Mouse (Mus musculus): Measurements from ENCODE around the gene Gm16451.
"Not testable (repeated sequence)": the region's sequence is repeated elsewhere in the genome, so short reads cannot be mapped to it uniquely, and the experiment has no call there.

Gm16451 gene

DNA sequence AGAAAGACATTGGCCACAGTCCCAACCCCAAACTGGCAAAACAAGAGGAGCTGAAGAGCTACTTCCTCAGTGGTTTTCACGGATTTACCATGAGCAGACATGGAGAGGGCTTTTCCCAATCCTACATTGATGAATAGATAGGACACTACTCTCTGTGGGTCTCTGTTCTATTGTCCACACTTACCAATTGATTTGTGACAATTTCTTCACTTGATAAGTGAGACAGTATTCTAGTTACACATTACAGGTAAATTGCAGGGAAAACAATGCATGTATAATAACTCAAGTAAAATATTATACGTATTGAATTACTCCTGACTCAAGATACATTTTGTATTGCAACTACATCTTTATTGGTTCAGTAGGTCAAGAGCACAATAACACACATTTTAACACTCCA lies at the start of gene Gm16451:
Gene Gm16451, minus strand, starts transcription at position 101 of the 400 bp plus-strand sequence.
- not testable (repeated sequence) for DNase-seq (ENCODE audit: low spot score in 2 of 2)

DNA sequence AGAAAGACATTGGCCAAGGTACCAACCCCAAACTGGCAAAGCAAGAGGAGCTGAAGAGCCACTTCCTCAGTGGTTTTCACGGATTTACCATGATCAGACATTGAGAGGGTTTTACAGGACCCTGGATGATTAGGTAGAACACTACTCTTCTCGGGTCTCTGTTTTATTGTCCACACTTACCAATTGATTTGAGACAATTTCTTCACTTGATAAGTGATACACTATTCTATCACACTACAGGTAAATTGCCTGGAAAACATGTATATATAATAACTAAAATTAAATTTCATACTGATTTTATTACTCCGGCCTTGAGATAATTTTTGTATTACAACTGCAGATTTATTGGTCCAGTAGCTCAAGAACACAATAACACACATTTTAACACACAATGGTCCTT lies 45.9 kb upstream of the Gm16451 start, which contains the start of gene Vmn1r142:
Gene Vmn1r142, minus strand, starts transcription at position 101 of the 400 bp plus-strand sequence.
- DNase-seq (ENCODE audit: low spot score in 2 of 2), result not testable (repeated sequence)

DNA sequence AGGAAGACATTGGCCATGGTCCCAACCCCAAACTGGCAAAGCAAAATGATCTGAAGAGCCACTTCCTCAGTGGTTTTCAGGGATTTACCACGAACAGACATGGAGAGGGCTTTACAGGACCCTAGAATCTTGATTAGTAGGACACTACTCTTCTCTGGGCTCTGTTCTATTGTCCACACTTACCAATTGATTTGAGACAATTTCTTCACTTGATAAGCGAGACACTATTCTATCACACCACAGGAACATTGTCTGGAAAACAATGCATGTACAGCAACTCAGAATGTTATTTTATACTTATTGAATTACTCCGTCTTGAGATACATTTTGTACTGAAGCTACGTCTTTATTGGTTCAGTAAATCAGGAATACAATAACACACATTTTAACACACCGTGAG lies 16.6 kb upstream of the Gm16451 start, which contains the start of gene Gm10666:
Gene Gm10666, minus strand, starts transcription at position 101 of the 400 bp plus-strand sequence.
- not testable (repeated sequence) for DNase-seq (ENCODE audit: low spot score in 2 of 2)

DNA sequence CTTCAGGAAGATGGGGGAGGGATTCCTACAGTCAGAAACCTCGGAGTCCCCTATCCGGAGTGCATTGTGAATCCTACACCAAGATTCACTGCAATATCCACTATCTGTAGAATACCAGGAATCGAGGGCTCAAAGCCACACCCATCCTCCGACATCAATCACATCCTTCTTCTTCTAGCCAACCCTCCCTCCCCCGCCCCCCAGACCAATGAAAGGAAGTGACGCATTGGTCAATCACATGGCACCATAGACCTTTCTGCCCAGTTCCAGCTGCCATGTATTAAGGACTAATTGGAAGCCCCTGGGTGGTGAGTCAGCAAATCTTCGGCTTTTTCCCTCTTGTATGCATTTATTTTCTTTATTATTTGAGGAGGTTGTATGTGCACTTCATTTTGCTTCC lies 49.3 kb downstream of the Gm16451 start, which contains the start of gene Vmn1r139:
Gene Vmn1r139, plus strand, starts transcription at position 301 of the 400 bp plus-strand sequence.
- not testable (repeated sequence) for DNase-seq (ENCODE audit: low spot score in 2 of 2)
